Mouse (Mus musculus) urinary bladder, adult 2 months (tissue): ENCODE results near the gene Unk. TPM values are rescaled to one million over a fixed set of nuclear protein-coding genes. Genes with fewer than 3 reads are reported as not detected.

Experiments used
- DNase-seq: peaks from one replicate; pipeline ENCODE4 v3.0.0; 2022; ENCODE audit warnings: low spot score
- polyA plus RNA-seq: library from polyadenylated mRNA; depleted of rRNA; stranded (reverse); fragments of >200 nt; gene quantifications from 2 replicates; pipeline ENCODE4 v1.2.3, GENCODE M21; 2012; rRNA removed

Unk gene
- polyA plus RNA-seq, 1 experiment = 23.3 TPM

GRCm38 (mm10) chr11:116108464-116109137 lies 78.5 kb downstream of the Unk start:
- peak; percentile 52 for DNase-seq

DNA sequence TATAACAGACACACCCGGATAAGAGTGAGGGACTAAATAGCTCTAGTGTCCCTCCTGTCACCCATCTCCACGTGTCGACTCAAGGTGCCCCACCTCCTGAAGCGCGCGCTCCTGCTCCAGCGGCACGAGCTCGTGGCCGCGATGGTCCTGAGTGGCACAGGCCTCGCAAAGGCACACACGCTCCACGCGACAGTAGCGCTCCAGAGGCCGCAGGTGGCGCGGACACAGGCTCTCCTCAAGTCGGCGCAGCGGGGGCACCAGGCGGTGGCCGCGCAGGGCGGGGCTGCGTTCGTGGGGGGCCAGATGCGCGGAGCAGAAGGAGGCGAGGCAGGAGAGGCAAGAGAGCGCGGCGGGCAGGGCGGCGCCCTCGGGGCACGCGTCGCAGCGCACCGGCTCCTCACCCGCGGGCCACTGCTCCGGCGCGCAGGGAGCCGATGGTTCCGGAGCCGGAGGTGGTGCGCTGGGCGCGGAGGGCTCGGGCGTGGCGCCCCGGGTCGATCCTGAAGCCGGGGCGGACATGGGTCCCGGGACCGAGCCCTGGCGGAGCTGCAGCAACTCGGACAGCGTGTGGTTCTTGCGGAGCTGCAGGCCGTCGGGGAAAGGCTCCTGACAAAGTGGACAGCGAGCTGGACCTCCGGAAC lies 79.4 kb downstream of the Unk start:
- peak; percentile 55 for DNase-seq

GRCm38 (mm10) chr11:116110131-116110530 lies 80.0 kb downstream of the Unk start:
- peak; percentile 74 for DNase-seq

- no peak for DNase-seq
These were observed 80.4 kb downstream of the Unk start for GRCm38 (mm10) chr11:116110540-116110939.

Other genes starting within 250 kb of the Unk start
- 20.6 and 25.2 TPM in 2 replicates for gene Caskin2, start 216.7 kb upstream of the Unk start, polyA plus RNA-seq
- 18.7 and 21.4 TPM in 2 replicates for gene Tsen54, start 215.6 kb upstream of the Unk start, polyA plus RNA-seq
- 42.4 and 54.0 TPM in 2 replicates for gene Llgl2, start 206.3 kb upstream of the Unk start, polyA plus RNA-seq
- 0.44 and 0.65 TPM in 2 replicates for gene Myo15b, start 171.9 kb upstream of the Unk start, polyA plus RNA-seq
- 7.0 and 10.4 TPM in 2 replicates for gene Smim5, start 130.4 kb upstream of the Unk start, polyA plus RNA-seq
- 16.9 and 17.8 TPM in 2 replicates for gene Smim6, start 118.3 kb upstream of the Unk start, polyA plus RNA-seq
- gene Sap30bp, start 97.0 kb upstream of the Unk start, polyA plus RNA-seq = 31.6 and 33.7 TPM in 2 replicates
- gene Recql5, start 96.8 kb upstream of the Unk start, polyA plus RNA-seq = 26.4 and 29.5 TPM in 2 replicates
- 24.7 and 35.7 TPM in 2 replicates for gene Itgb4, start 55.6 kb upstream of the Unk start, polyA plus RNA-seq
- 45.4 and 51.7 TPM in 2 replicates for gene Galk1, start 17.6 kb upstream of the Unk start, polyA plus RNA-seq
- gene H3f3b, start 2.4 kb upstream of the Unk start, polyA plus RNA-seq = 374 and 394 TPM in 2 replicates
- gene Unc13d, start 47.6 kb downstream of the Unk start, polyA plus RNA-seq = 4.5 and 5.6 TPM in 2 replicates
- gene Wbp2, start 56.7 kb downstream of the Unk start, polyA plus RNA-seq = 119 and 147 TPM in 2 replicates
- gene Trim47, start 96.9 kb downstream of the Unk start, polyA plus RNA-seq = 33.1 and 40.7 TPM in 2 replicates
- gene Trim65, start 100.8 kb downstream of the Unk start, polyA plus RNA-seq = 9.6 and 11.8 TPM in 2 replicates
- gene Mrpl38, start 108.5 kb downstream of the Unk start, polyA plus RNA-seq = 21.4 and 29.3 TPM in 2 replicates
- 46.8 and 47.7 TPM in 2 replicates for gene Fbf1, start 137.8 kb downstream of the Unk start, polyA plus RNA-seq
- gene Ten1, start 168.5 kb downstream of the Unk start, polyA plus RNA-seq = 45.1 and 57.1 TPM in 2 replicates
- 94.7 and 106 TPM in 2 replicates for gene Acox1, start 168.7 kb downstream of the Unk start, polyA plus RNA-seq
- gene Evpl, start 207.8 kb downstream of the Unk start, polyA plus RNA-seq = 16.9 and 24.7 TPM in 2 replicates
- 75.0 and 78.3 TPM in 2 replicates for gene Srp68, start 243.9 kb downstream of the Unk start, polyA plus RNA-seq